31 mouse cellular contexts compared by ENCODE assay signal in genomic region chr17:25480152-25480551, GRCm38 (mm10). TPM values are rescaled to one million over a fixed set of nuclear protein-coding genes. Genes with fewer than 3 reads are reported as not detected.
"Had no signal": no experiment of that assay in that cellular context is flagged by ENCODE, and none has a peak within 500 bp of the region (broad histone marks: within the 10 kb centered on the region; RNA-seq: fewer than 3 reads in every experiment).

No protein-coding gene starts in this region.

- H3K9ac ChIP-seq: forebrain, embryonic 15.5 days; forebrain, postnatal 0 days; heart, embryonic 15.5 days; hindbrain, embryonic 15.5 days; kidney, embryonic 15.5 days; limb, embryonic 13.5 days; limb, embryonic 15.5 days; liver, embryonic 12.5 days; liver, embryonic 14.5 days had no signal

- ATAC-seq: forebrain, embryonic 15.5 days; forebrain, postnatal 0 days; hindbrain, postnatal 0 days; intestine, embryonic 16.5 days; liver, embryonic 12.5 days had no signal

- H3K4me1 ChIP-seq: kidney, embryonic 15.5 days; liver, embryonic 12.5 days had no signal

- DNase-seq: forebrain, postnatal 0 days; gastrocnemius, postnatal 14 days; gastrocnemius, postnatal 36 days; kidney, adult 11 months; kidney, adult 2 months; kidney, adult 9 months; kidney, postnatal 14 days; kidney, postnatal 36 days; layer of hippocampus, adult 9-11 months; layer of hippocampus, postnatal 36 days; left cerebral cortex, postnatal 4 days; lung, adult 18-20 months had no signal

- H3K27ac ChIP-seq: forebrain, embryonic 15.5 days; heart, embryonic 15.5 days; hindbrain, embryonic 15.5 days; hindbrain, postnatal 0 days; kidney, embryonic 15.5 days; kidney, postnatal 0 days; limb, embryonic 13.5 days; limb, embryonic 15.5 days; liver, embryonic 12.5 days; liver, embryonic 14.5 days had no signal

- H3K4me3 ChIP-seq: forebrain, embryonic 15.5 days; heart, embryonic 15.5 days; hindbrain, embryonic 15.5 days; kidney, embryonic 15.5 days; limb, embryonic 13.5 days; limb, embryonic 15.5 days; liver, embryonic 12.5 days had no signal

- H3K36me3 ChIP-seq: forebrain, embryonic 15.5 days; heart, embryonic 15.5 days; hindbrain, embryonic 15.5 days; kidney, embryonic 15.5 days; limb, embryonic 13.5 days; limb, embryonic 15.5 days; liver, embryonic 12.5 days had no signal

- H3K4me2 ChIP-seq: forebrain, embryonic 15.5 days; heart, embryonic 15.5 days; hindbrain, embryonic 15.5 days; kidney, embryonic 15.5 days; limb, embryonic 13.5 days; limb, embryonic 15.5 days; liver, embryonic 12.5 days had no signal

- H3K9me3 ChIP-seq: forebrain, embryonic 15.5 days; heart, embryonic 15.5 days; hindbrain, embryonic 15.5 days; kidney, embryonic 15.5 days; limb, embryonic 13.5 days; limb, embryonic 15.5 days; liver, embryonic 12.5 days had no signal

RNA-seq across cellular contexts. Expression of gene Sstr5, which starts 16.9 kb away (rescaled TPM):
- total RNA-seq: gastrocnemius, adult 18-20 months; gastrocnemius, adult 8-10 months; gastrocnemius, postnatal 14 days; gastrocnemius, postnatal 36 days; hematopoietic stem cell, adult 5-6 weeks; liver, adult 2 months had no signal
- polyA plus RNA-seq: gonadal fat pad, adult 2 months; kidney, adult 2 months; kidney, embryonic 15.5 days; kidney, postnatal 0 days; liver, adult 2 months; liver, embryonic 12.5 days; liver, embryonic 16.5 days had no signal

RNA-seq across cellular contexts. Expression of gene Tekt4, which starts 25.7 kb away (rescaled TPM):
- total RNA-seq: gastrocnemius, adult 18-20 months; gastrocnemius, adult 8-10 months; gastrocnemius, postnatal 14 days; gastrocnemius, postnatal 36 days; hematopoietic stem cell, adult 5-6 weeks; liver, adult 2 months had no signal
- polyA plus RNA-seq: intestine, embryonic 16.5 days; kidney, embryonic 15.5 days; kidney, postnatal 0 days; large intestine, adult 2 months; limb, embryonic 11.5 days; limb, embryonic 13.5 days; limb, embryonic 15.5 days; liver, adult 2 months; liver, embryonic 12.5 days had no signal

RNA-seq across cellular contexts. Expression of gene Cacna1h, which starts 46.6 kb away (rescaled TPM):
- total RNA-seq: liver, adult 2 months had no signal
